Mouse (Mus musculus) MEL (cell line): ENCODE data around the gene Lhfp. TPM values are rescaled to one million over a fixed set of nuclear protein-coding genes. Genes with fewer than 3 reads are reported as not detected.

Experiments used
- DNase-seq: peaks from one replicate; pipeline ENCODE4 v3.0.0; 2011; ENCODE audit warnings: low read depth, low spot score
- H3K27ac ChIP-seq: 2 replicates; pipeline ENCODE4 v1.5.1; 2012; ENCODE audit warnings: low read depth, mild to moderate bottlenecking, control low read depth, low read length, moderate library complexity; ENCODE audit not compliant: control insufficient read depth
- H3K27me3 ChIP-seq, 2 experiments: fragments of 150-350 bp in 1 of 2; sonication (generic) in 1 of 2; 2 replicates each; pipeline ENCODE4 v1.6.1; 2012; ENCODE audit warnings: low read length in 2 of 2, mild to moderate bottlenecking in 2 of 2, improper control_type of control experiment in 1 of 2, moderate library complexity in 1 of 2; ENCODE audit not compliant: insufficient read depth in 2 of 2, control insufficient read depth in 1 of 2
- H3K36me3 ChIP-seq, 2 experiments: 2 replicates each; pipeline ENCODE4 v1.6.1; 2012 to 2014; ENCODE audit warnings: low read length in 2 of 2, improper control_type of control experiment in 1 of 2, inconsistent platforms in 1 of 2, mild to moderate bottlenecking in 1 of 2; ENCODE audit not compliant: insufficient read depth in 2 of 2, control insufficient read depth in 1 of 2
- H3K4me1 ChIP-seq, 2 experiments: fragments of 150-350 bp in 1 of 2; sonication (generic) in 1 of 2; 2 replicates each; pipeline ENCODE4 v1.6.1; 2012; ENCODE audit warnings: low read length in 2 of 2, improper control_type of control experiment in 1 of 2, mild to moderate bottlenecking in 1 of 2; ENCODE audit not compliant: insufficient read depth in 2 of 2, control insufficient read depth in 1 of 2
- H3K4me3 ChIP-seq, 2 experiments: fragments of 150-350 bp in 1 of 2; sonication (generic) in 1 of 2; 2 replicates each; pipeline ENCODE4 v1.5.1; 2012; ENCODE audit warnings: low read depth in 2 of 2, low read length in 2 of 2, mild to moderate bottlenecking in 2 of 2, moderate library complexity in 2 of 2, control low read depth in 1 of 2, improper control_type of control experiment in 1 of 2; ENCODE audit not compliant: control insufficient read depth in 1 of 2, insufficient read depth in 1 of 2
- H3K79me2 ChIP-seq: 2 replicates; pipeline ENCODE4 v1.6.1; 2012; ENCODE audit warnings: mild to moderate bottlenecking, low read length, moderate library complexity; ENCODE audit not compliant: control insufficient read depth, poor library complexity, insufficient read depth
- H3K9ac ChIP-seq: 2 replicates; pipeline ENCODE4 v1.6.1; 2012; ENCODE audit warnings: low read depth, mild to moderate bottlenecking, control low read depth, low read length, moderate library complexity; ENCODE audit not compliant: control insufficient read depth, poor library complexity, severe bottlenecking
- H3K9me3 ChIP-seq: fragments of 150-350 bp; sonication (generic); replicated peaks from 2 replicates; pipeline ENCODE4 v1.6.1; 2012; ENCODE audit warnings: mild to moderate bottlenecking, low read length, improper control_type of control experiment, moderate library complexity; ENCODE audit not compliant: insufficient read depth
- E2F4 ChIP-seq: IDR thresholded peaks from 2 replicates; pipeline ENCODE4 v1.6.1; 2011; ENCODE audit warnings: low read depth, low read length, improper control_type of control experiment, borderline replicate concordance
- EP300 ChIP-seq, 2 experiments: IDR thresholded peaks; 2 replicates each; pipeline ENCODE4 v1.6.1; 2011; ENCODE audit warnings: improper control_type of control experiment in 2 of 2, low read length in 2 of 2, low read depth in 1 of 2, mild to moderate bottlenecking in 1 of 2
- GABPA ChIP-seq: IDR thresholded peaks from 2 replicates; pipeline ENCODE4 v1.6.1; 2012; ENCODE audit warnings: low read depth, mild to moderate bottlenecking, inconsistent platforms, low read length, improper control_type of control experiment, moderate library complexity
- HCFC1 ChIP-seq: IDR thresholded peaks from 2 replicates; pipeline ENCODE4 v1.6.1; 2012; ENCODE audit warnings: low read depth, mild to moderate bottlenecking, inconsistent platforms, low read length, improper control_type of control experiment, moderate library complexity
- JUND ChIP-seq: IDR thresholded peaks from 2 replicates; pipeline ENCODE4 v1.6.1; 2011; ENCODE audit warnings: low read depth, mild to moderate bottlenecking, improper control_type of control experiment, low read length
- MAZ ChIP-seq: IDR thresholded peaks from 2 replicates; pipeline ENCODE4 v1.6.1; 2012; ENCODE audit warnings: low read depth, mild to moderate bottlenecking, inconsistent platforms, low read length, improper control_type of control experiment
- MEF2A ChIP-seq: IDR thresholded peaks from 2 replicates; pipeline ENCODE4 v1.6.1; 2014; ENCODE audit warnings: low read depth, mild to moderate bottlenecking, inconsistent platforms, low read length, improper control_type of control experiment; ENCODE audit not compliant: poor library complexity, insufficient replicate concordance, severe bottlenecking; ENCODE audit errors: extremely low read depth
- MXI1 ChIP-seq: IDR thresholded peaks from 2 replicates; pipeline ENCODE4 v1.6.1; 2011; ENCODE audit warnings: mild to moderate bottlenecking, low read depth, low read length, improper control_type of control experiment
- NELFE ChIP-seq: IDR thresholded peaks from 2 replicates; pipeline ENCODE4 v1.6.1; 2011; ENCODE audit warnings: low read depth, low read length, improper control_type of control experiment
- NRF1 ChIP-seq: IDR thresholded peaks from 2 replicates; pipeline ENCODE4 v1.6.1; 2014; ENCODE audit warnings: low read depth, mild to moderate bottlenecking, inconsistent platforms, low read length, improper control_type of control experiment, moderate library complexity; ENCODE audit not compliant: poor library complexity, insufficient read depth, severe bottlenecking
- POLR2AphosphoS2 ChIP-seq: IDR thresholded peaks from 2 replicates; pipeline ENCODE4 v1.6.1; 2011; ENCODE audit warnings: low read length, improper control_type of control experiment
- RCOR1 ChIP-seq: IDR thresholded peaks from 2 replicates; pipeline ENCODE4 v1.6.1; 2012; ENCODE audit warnings: low read depth, mild to moderate bottlenecking, inconsistent platforms, low read length, improper control_type of control experiment
- SMC3 ChIP-seq: IDR thresholded peaks from 2 replicates; pipeline ENCODE4 v1.6.1; 2011; ENCODE audit warnings: low read depth, low read length, improper control_type of control experiment
- TAL1 ChIP-seq: IDR thresholded peaks from 2 replicates; pipeline ENCODE4 v1.6.1; 2012; ENCODE audit warnings: mild to moderate bottlenecking, inconsistent platforms, low read length, moderate library complexity, mixed read lengths
- TCF12 ChIP-seq: IDR thresholded peaks from 2 replicates; pipeline ENCODE4 v1.6.1; 2014; ENCODE audit warnings: low read depth, mild to moderate bottlenecking, inconsistent platforms, low read length, improper control_type of control experiment, moderate library complexity
- USF2 ChIP-seq, 2 experiments: IDR thresholded peaks; 2 replicates each; pipeline ENCODE4 v1.6.1; 2011 to 2012; ENCODE audit warnings: improper control_type of control experiment in 2 of 2, low read length in 2 of 2, borderline replicate concordance in 1 of 2, inconsistent platforms in 1 of 2, low read depth in 1 of 2, mild to moderate bottlenecking in 1 of 2; ENCODE audit not compliant: insufficient read depth in 1 of 2
- polyA plus RNA-seq, 2 experiments: library from polyadenylated mRNA; stranded (reverse) in 1 of 2; unstranded in 1 of 2; fragments of >175 nt in 1 of 2; fragments of >200 nt in 1 of 2; gene quantifications; 2 replicates each; pipeline versions ENCODE4 v1.2.1 to v1.2.4; 2012; ENCODE audit warnings: low replicate concordance in 2 of 2, low read depth in 1 of 2; ENCODE audit not compliant: insufficient read length in 2 of 2, insufficient read depth in 1 of 2, missing spikeins in 1 of 2
- total RNA-seq: library from RNA; depleted of rRNA; stranded (reverse); fragments of 300-350 nt; gene quantifications from 2 replicates; pipeline ENCODE4 v1.2.3, GENCODE M21; 2012

Gene Lhfp
- total and polyA plus RNA-seq, 3 experiments = not detected

GRCm38 (mm10) chr3:53086481-53087155, 45.3 kb downstream of the Lhfp start:
- Histone ChIP-seq H3K27ac (no peak overlapping the region), H3K36me3 (no peaks in the 10 kb centered on the region), H3K9me3 (no peaks in the 10 kb centered on the region), H3K4me1 (no peaks in the 10 kb centered on the region)
- DNase-seq = no peak
- TF ChIP-seq SMC3 (no peak), E2F4 (no peak), RCOR1 (no peak), HCFC1 (no peak), MAZ (no peak), TCF12 (no peak), EP300 (IDR thresholded peaks at IDR 0.05; ENCODE audit: low read depth in 1 of 2, low read length in 2 of 2) (no peak), NRF1 (no peak), NELFE (no peak), MXI1 (no peak), TAL1 (no peak), USF2 (IDR thresholded peaks at IDR 0.05; ENCODE audit: borderline replicate concordance in 1 of 2, insufficient read depth in 1 of 2, low read depth in 1 of 2, low read length in 2 of 2) (no peak), MEF2A (no peak)
- TF ChIP-seq, all 39 proteins: peak for 0
- Histone ChIP-seq H3K27me3 (no peaks in the 10 kb centered on the region), H3K9ac (no peak overlapping the region), H3K79me2 (no peaks in the 10 kb centered on the region), H3K4me3 (no peak overlapping the region)

DNA sequence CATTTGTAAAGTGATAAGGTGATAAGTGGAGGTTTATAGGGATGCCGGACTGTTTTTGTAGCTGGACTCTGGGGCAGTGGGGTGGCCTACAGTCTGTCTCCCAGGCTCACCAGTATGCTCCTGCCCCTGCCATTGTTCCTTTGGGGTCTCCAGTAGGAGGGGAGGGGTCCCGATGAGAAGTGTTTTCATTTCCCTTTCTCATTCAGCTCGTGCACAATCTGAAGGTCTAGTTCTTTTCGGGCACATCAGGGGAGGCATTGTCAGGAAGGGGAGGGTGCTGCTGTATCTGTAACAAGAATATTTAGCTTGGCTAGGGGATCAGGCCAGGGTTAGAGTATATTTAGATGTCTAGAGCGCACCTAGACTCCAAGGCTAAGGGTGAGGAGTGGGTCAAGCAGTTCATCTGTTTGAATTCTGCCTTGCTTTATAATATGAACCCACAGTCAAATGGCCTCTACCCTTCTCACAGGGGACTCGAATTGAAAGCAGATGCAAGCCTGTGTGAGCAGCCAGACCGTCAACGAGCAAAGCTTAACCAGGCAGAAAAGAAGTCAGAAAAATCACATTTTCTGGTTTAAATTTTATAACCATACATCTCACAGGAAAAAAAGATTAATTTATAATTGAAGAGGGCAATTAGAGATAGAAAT, 46.0 kb downstream of the Lhfp start:
- H3K79me2 ChIP-seq = no peaks in the 10 kb centered on the region
- no peak for DNase-seq
- no peak overlapping the region for H3K27ac ChIP-seq
- no peaks in the 10 kb centered on the region for H3K27me3 ChIP-seq
- no peaks in the 10 kb centered on the region for H3K9me3 ChIP-seq
- no peaks in the 10 kb centered on the region for H3K36me3 ChIP-seq
- H3K9ac ChIP-seq = no peak overlapping the region
- H3K4me1 ChIP-seq = no peaks in the 10 kb centered on the region
- no peak overlapping the region for H3K4me3 ChIP-seq
- no peak for TF ChIP-seq JUND
- no peak for TF ChIP-seq GABPA
- TF ChIP-seq POLR2AphosphoS2 = no peak
